Mouse (Mus musculus) frontal cortex, adult (tissue): ENCODE measurements around the gene Prkar2a.
A peak's percentile ranks its signal among the peaks of the same experiment; 100 is the strongest.

Experiments used
- ATAC-seq: cut with Nextera tagmentation; 2 replicates; pipeline ENCODE4 v1.9.2; 2017; ENCODE audit warnings: mild to moderate bottlenecking, moderate library complexity, mixed read lengths; ENCODE audit not compliant: low TSS enrichment

Gene Prkar2a

GRCm38 (mm10) chr9:108795762-108796161 is 106.6 kb downstream of the Prkar2a start:
- ATAC-seq = peak; percentile 31; the same call in 1 of the 2 replicates

DNA sequence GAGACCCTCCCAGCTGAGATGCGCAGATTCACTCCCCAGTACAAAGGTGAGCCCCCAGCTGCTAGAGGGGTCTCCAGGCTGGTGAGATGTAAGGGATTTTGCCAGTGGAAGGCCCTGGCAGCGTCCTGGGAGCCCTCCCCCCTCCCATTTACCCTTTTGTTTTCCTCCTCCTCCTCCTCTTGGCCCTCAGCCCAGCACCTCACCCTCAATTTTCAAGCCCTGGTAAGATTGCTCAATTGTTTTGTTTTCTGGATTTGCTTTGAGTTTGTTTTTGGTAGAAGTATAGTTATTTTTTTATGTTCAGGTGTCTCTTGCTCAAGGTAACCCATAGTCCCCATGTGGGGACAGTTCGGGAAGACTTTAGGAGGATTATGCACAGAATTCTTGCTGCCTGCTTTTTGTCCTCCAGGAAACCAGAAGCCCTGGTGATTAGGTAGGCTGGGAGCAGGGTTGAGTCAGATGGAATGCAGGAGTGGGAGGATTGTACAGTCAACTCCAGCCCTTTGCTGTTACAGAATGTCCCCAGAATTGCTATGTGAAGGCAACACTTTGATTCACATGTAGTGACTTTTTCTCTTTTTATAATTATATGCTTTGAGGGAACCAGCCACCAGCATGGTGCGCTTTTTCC is 107.4 kb downstream of the Prkar2a start:
- ATAC-seq = peak; percentile 70

DNA sequence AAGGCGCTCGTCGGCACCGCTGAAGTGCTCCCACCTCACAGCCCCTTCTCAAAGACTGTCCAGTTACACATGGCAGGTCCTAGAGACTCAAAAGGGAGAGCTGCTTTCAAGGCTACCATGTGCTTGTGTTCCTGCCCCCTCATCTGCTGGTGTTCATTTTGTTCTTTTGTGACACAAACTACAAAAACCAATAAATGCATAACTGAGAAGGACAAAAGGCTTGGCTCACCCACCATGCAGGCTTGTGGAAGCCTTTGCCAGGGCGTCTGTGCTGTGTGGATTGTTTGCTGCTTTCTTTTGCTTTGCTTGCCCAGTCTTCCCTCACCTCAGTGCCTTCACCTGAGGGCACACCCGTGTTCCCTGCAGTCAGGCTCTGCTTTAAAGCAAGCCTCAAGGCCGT is 108.4 kb downstream of the Prkar2a start:
- ATAC-seq = no peak

DNA sequence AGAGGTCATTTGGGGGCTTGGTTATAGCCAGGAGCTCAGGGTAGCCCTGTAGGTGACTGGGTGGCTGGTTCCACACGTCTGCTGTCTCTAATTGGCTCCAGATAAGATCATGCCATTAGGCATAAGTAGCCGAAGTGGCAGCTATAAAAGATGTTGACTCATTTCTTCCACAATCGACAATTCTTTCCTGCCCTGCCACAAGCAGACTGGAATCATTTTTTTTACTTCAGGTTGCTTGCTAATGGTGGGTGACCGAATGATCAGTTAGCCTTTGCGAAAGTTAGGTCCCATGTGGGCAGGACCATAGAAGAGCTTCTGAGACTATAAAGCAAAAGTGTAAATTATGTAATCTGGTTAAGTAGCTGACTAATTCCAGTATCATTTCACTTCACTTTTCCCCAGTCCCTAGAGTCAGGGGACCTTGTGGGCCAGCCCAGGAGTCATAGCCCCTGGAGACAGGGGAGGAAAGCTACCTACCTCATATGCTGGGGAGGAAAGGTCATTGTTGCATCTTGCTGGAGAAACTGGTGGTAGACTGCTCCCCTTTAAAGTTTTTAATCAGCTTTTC is 109.5 kb downstream of the Prkar2a start:
- ATAC-seq = no peak

DNA sequence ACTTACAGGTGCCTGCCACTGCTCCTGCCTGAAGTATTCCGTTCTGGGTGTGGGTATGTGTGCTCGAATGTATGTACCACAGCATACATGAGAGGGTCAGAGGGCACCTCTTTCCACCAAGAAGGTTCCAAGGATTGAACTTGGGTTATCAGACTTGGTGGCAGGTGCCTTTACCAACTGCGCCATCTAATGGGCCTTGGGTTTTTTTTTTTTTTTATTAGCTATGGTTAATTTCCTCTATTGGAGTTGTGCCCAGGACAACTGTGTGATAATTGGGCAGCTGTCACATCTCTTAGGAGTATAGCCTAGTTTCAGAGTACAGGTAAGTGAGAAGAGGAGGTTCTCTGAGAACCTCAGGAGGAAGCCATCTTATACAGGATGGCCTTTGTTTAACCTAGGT is 110.5 kb downstream of the Prkar2a start:
- no peak for ATAC-seq
